Mouse (Mus musculus) stomach, postnatal 0 days (tissue): ENCODE measurements around the gene Tmub1.

Experiments used
- CTCF ChIP-seq: IDR thresholded peaks from 2 replicates; pipeline ENCODE4 v1.5.1; 2016; ENCODE audit warnings: antibody characterized with exemption, low read depth, mild to moderate bottlenecking, moderate library complexity
- EP300 ChIP-seq: optimal IDR thresholded peaks from 2 replicates; pipeline ENCODE3; 2016; ENCODE audit warnings: antibody characterized with exemption

GRCm38 (mm10) chr5:24472884-24473619 is 25.4 kb upstream of the Tmub1 start:
- TF ChIP-seq CTCF (no peak), EP300 (no peak)
